Mouse (Mus musculus) lung, embryonic 15.5 days (tissue): ENCODE data around the gene Ptcd3. TPM values are rescaled to one million over a fixed set of nuclear protein-coding genes. Genes with fewer than 3 reads are reported as not detected.

Experiments
- ATAC-seq: fragments of 200-750 bp; cut with Nextera tagmentation; 2 replicates; pipeline ENCODE4 v1.8.0; 2017; ENCODE audit warnings: moderate number of reproducible peaks, borderline replicate concordance; ENCODE audit not compliant: low FRiP score, low TSS enrichment; ENCODE audit errors: extremely low read depth
- H3K27ac ChIP-seq: fragments of 300-500 bp; sonication (generic); 2 replicates; pipeline ENCODE4 v1.5.1; 2015; ENCODE audit warnings: moderate library complexity, mild to moderate bottlenecking, inconsistent platforms
- H3K27me3 ChIP-seq: fragments of 300-500 bp; sonication (generic); 2 replicates; pipeline ENCODE4 v1.6.1; 2015; ENCODE audit warnings: inconsistent platforms
- H3K36me3 ChIP-seq: fragments of 300-500 bp; sonication (generic); 2 replicates; pipeline ENCODE4 v1.6.1; 2015; ENCODE audit warnings: inconsistent platforms
- H3K4me1 ChIP-seq: fragments of 300-500 bp; sonication (generic); 2 replicates; pipeline ENCODE4 v1.6.1; 2015; ENCODE audit warnings: inconsistent platforms
- H3K4me2 ChIP-seq: fragments of 300-500 bp; sonication (generic); 2 replicates; pipeline ENCODE4 v1.6.1; 2015; ENCODE audit warnings: inconsistent platforms, mild to moderate bottlenecking, moderate library complexity
- H3K4me3 ChIP-seq: fragments of 300-500 bp; sonication (generic); 2 replicates; pipeline ENCODE4 v1.5.1; 2015; ENCODE audit warnings: mild to moderate bottlenecking, inconsistent platforms
- H3K9ac ChIP-seq: fragments of 300-500 bp; sonication (generic); 2 replicates; pipeline ENCODE4 v1.6.1; 2015; ENCODE audit warnings: inconsistent platforms
- H3K9me3 ChIP-seq: fragments of 300-500 bp; sonication (generic); 2 replicates; pipeline ENCODE4 v1.6.1; 2016; ENCODE audit warnings: inconsistent platforms
- WGBS: fragments of 180-500 bp; shearing (Covaris S2); methylation state at CpG from one replicate; pipeline ENCODE4 v1.1.7; 2015; 5-methylcytosine and 5-hydroxymethylcytosine counted together
- polyA plus RNA-seq: library from polyadenylated mRNA; unstranded; fragments of >200 nt; fragmentation: Nextera tagmentation; extraction: Ambion mirVana; gene quantifications from 2 replicates; pipeline ENCODE4 v1.2.1, GENCODE M21; 2015

Ptcd3 gene
- polyA plus RNA-seq: 92.4 and 95.0 TPM in 2 replicates

GRCm38 (mm10) chr6:71908481-71909381 is at the start of gene Ptcd3, which contains the start of gene Polr1a:
TSS of gene Ptcd3 (minus strand) at chr6:71908750.
TSS of gene Polr1a (plus strand) at chr6:71909053.
- Histone ChIP-seq H3K9me3 (no peaks in the 10 kb centered on the region), H3K36me3 (peaks cover 23% of the 10 kb centered on the region), H3K9ac (peak within 1 kb of the TSS; percentile 78), H3K4me1 (peaks cover 17% of the 10 kb centered on the region), H3K27me3 (no peaks in the 10 kb centered on the region), H3K4me2 (peak within 1 kb of the TSS; percentile 56), H3K4me3 (peak within 1 kb of the TSS; percentile 89), H3K27ac (peak within 1 kb of the TSS; percentile 72; the same call in 1 of the 2 replicates)
- ATAC-seq: peak; percentile 92
- WGBS: under 1% methylated on average over 58 of the region's 58 CpGs

GRCm38 (mm10) chr6:71951192-71951591 is 42.6 kb upstream of the Ptcd3 start:
- Histone ChIP-seq H3K4me2 (no peak overlapping the region), H3K36me3 (peaks cover 54% of the 10 kb centered on the region), H3K27me3 (no peaks in the 10 kb centered on the region), H3K4me3 (no peak overlapping the region), H3K9ac (no peak overlapping the region), H3K9me3 (no peaks in the 10 kb centered on the region), H3K4me1 (no peaks in the 10 kb centered on the region), H3K27ac (no peak overlapping the region)
- WGBS: 92% methylated on average over 5 of the region's 5 CpGs
- no peak for ATAC-seq

- Histone ChIP-seq H3K4me2 (no peak overlapping the region), H3K27ac (no peak overlapping the region), H3K27me3 (no peaks in the 10 kb centered on the region), H3K4me1 (no peaks in the 10 kb centered on the region), H3K9ac (no peak overlapping the region), H3K9me3 (no peaks in the 10 kb centered on the region), H3K4me3 (no peak overlapping the region), H3K36me3 (peaks cover 58% of the 10 kb centered on the region)
- ATAC-seq: no peak
- WGBS: 68% methylated on average over 3 of the region's 3 CpGs
Observed at GRCm38 (mm10) chr6:71950592-71950991, 42.0 kb upstream of the Ptcd3 start.

- 83% methylated on average over 3 of the region's 3 CpGs for WGBS
- Histone ChIP-seq H3K27ac (no peak overlapping the region), H3K9me3 (no peaks in the 10 kb centered on the region), H3K27me3 (no peaks in the 10 kb centered on the region), H3K4me3 (no peak overlapping the region), H3K4me1 (no peaks in the 10 kb centered on the region), H3K9ac (no peak overlapping the region), H3K4me2 (no peak overlapping the region), H3K36me3 (peaks cover 56% of the 10 kb centered on the region)
- ATAC-seq: no peak
Observed at GRCm38 (mm10) chr6:71949721-71950120, 41.2 kb upstream of the Ptcd3 start.

GRCm38 (mm10) chr6:71946121-71946520 is 37.6 kb upstream of the Ptcd3 start:
- peaks cover 39% of the 10 kb centered on the region for H3K36me3 ChIP-seq
- 70% methylated on average over 8 of the region's 8 CpGs for WGBS

GRCm38 (mm10) chr6:71945101-71945500 is 36.6 kb upstream of the Ptcd3 start:
- no peak overlapping the region for H3K4me2 ChIP-seq
- no peak overlapping the region for H3K9ac ChIP-seq
- no peaks in the 10 kb centered on the region for H3K9me3 ChIP-seq
- H3K27ac ChIP-seq: no peak overlapping the region
- H3K36me3 ChIP-seq: peaks cover 34% of the 10 kb centered on the region
- no peak overlapping the region for H3K4me3 ChIP-seq
- no peaks in the 10 kb centered on the region for H3K4me1 ChIP-seq
- ATAC-seq: no peak
- 83% methylated on average over 6 of the region's 6 CpGs for WGBS
- H3K27me3 ChIP-seq: no peaks in the 10 kb centered on the region

More at GRCm38 (mm10) chr6:71946121-71946520, 37.6 kb upstream of the Ptcd3 start:
- Histone ChIP-seq H3K9ac (no peak overlapping the region), H3K4me3 (no peak overlapping the region), H3K4me2 (no peak overlapping the region), H3K9me3 (no peaks in the 10 kb centered on the region), H3K27me3 (no peaks in the 10 kb centered on the region), H3K27ac (no peak overlapping the region), H3K4me1 (no peaks in the 10 kb centered on the region)
- no peak for ATAC-seq

GRCm38 (mm10) chr6:71940912-71941311 is 32.4 kb upstream of the Ptcd3 start:
- H3K36me3 ChIP-seq: peaks cover 42% of the 10 kb centered on the region
- no peak for ATAC-seq
- H3K27me3 ChIP-seq: no peaks in the 10 kb centered on the region
- H3K4me1 ChIP-seq: no peaks in the 10 kb centered on the region
- no peak overlapping the region for H3K4me2 ChIP-seq
- no peaks in the 10 kb centered on the region for H3K9me3 ChIP-seq
- H3K9ac ChIP-seq: no peak overlapping the region
- H3K27ac ChIP-seq: no peak overlapping the region
- H3K4me3 ChIP-seq: no peak overlapping the region
- WGBS: 65% methylated on average over 6 of the region's 6 CpGs

GRCm38 (mm10) chr6:71935737-71936136 is 27.2 kb upstream of the Ptcd3 start:
- Histone ChIP-seq H3K9me3 (no peaks in the 10 kb centered on the region), H3K9ac (no peak overlapping the region), H3K4me3 (no peak overlapping the region), H3K4me2 (no peak overlapping the region), H3K27me3 (no peaks in the 10 kb centered on the region), H3K27ac (no peak overlapping the region), H3K36me3 (peaks cover 61% of the 10 kb centered on the region), H3K4me1 (peaks cover 13% of the 10 kb centered on the region)
- no peak for ATAC-seq
- WGBS: 60% methylated on average over 2 of the region's 2 CpGs

- Histone ChIP-seq H3K27ac (peak overlapping the region; percentile 58), H3K4me1 (peaks cover 13% of the 10 kb centered on the region), H3K27me3 (no peaks in the 10 kb centered on the region), H3K4me3 (no peak overlapping the region), H3K9me3 (no peaks in the 10 kb centered on the region), H3K9ac (no peak overlapping the region), H3K36me3 (peaks cover 75% of the 10 kb centered on the region), H3K4me2 (no peak overlapping the region)
- peak; percentile 72 for ATAC-seq
- 36% methylated on average over 2 of the region's 2 CpGs for WGBS
Observed at GRCm38 (mm10) chr6:71934081-71934556, 25.6 kb upstream of the Ptcd3 start.

GRCm38 (mm10) chr6:71932347-71932746 is 23.8 kb upstream of the Ptcd3 start:
- H3K27me3 ChIP-seq: no peaks in the 10 kb centered on the region
- H3K9ac ChIP-seq: no peak overlapping the region
- 65% methylated on average over 5 of the region's 5 CpGs for WGBS
- ATAC-seq: no peak
- H3K36me3 ChIP-seq: peaks cover 67% of the 10 kb centered on the region
- no peak overlapping the region for H3K4me2 ChIP-seq
- H3K27ac ChIP-seq: no peak overlapping the region
- H3K4me1 ChIP-seq: peaks cover 13% of the 10 kb centered on the region
- H3K9me3 ChIP-seq: no peaks in the 10 kb centered on the region
- no peak overlapping the region for H3K4me3 ChIP-seq

- no peak overlapping the region for H3K4me2 ChIP-seq
- H3K9me3 ChIP-seq: no peaks in the 10 kb centered on the region
- no peaks in the 10 kb centered on the region for H3K27me3 ChIP-seq
- no peak for ATAC-seq
- H3K36me3 ChIP-seq: peaks cover 67% of the 10 kb centered on the region
- H3K4me1 ChIP-seq: peaks cover 13% of the 10 kb centered on the region
- H3K9ac ChIP-seq: no peak overlapping the region
- no peak overlapping the region for H3K4me3 ChIP-seq
- no peak overlapping the region for H3K27ac ChIP-seq
- 60% methylated on average over 12 of the region's 12 CpGs for WGBS
Observed at GRCm38 (mm10) chr6:71930830-71931437, 22.4 kb upstream of the Ptcd3 start.

- Histone ChIP-seq H3K4me3 (no peak overlapping the region), H3K4me1 (peaks cover 13% of the 10 kb centered on the region), H3K9me3 (no peaks in the 10 kb centered on the region), H3K27ac (no peak overlapping the region), H3K4me2 (no peak overlapping the region), H3K36me3 (peaks cover 72% of the 10 kb centered on the region), H3K27me3 (no peaks in the 10 kb centered on the region), H3K9ac (no peak overlapping the region)
- WGBS: 87% methylated on average over 10 of the region's 10 CpGs
- ATAC-seq: no peak
Observed at GRCm38 (mm10) chr6:71930053-71930452, 21.5 kb upstream of the Ptcd3 start.
